Mouse (Mus musculus) liver, postnatal 0 days (tissue): ENCODE measurements around the gene Rin2. TPM values are rescaled to one million over a fixed set of nuclear protein-coding genes. Genes with fewer than 3 reads are reported as not detected.

Experiments
- ATAC-seq: fragments of 200-750 bp; cut with Nextera tagmentation; 2 replicates; pipeline ENCODE4 v1.8.0; 2017; ENCODE audit warnings: mild to moderate bottlenecking, moderate library complexity
- DNase-seq: peaks from one replicate; pipeline ENCODE4 v3.0.0-alpha.2; 2016
- H3K27ac ChIP-seq: fragments of 300-500 bp; sonication (generic); 2 replicates; pipeline ENCODE4 v1.5.1; 2014; ENCODE audit warnings: antibody characterized with exemption, moderate library complexity, mild to moderate bottlenecking, low read depth
- H3K27me3 ChIP-seq: fragments of 300-500 bp; sonication (generic); 2 replicates; pipeline ENCODE4 v1.6.1; 2014; ENCODE audit warnings: low read length, control low read depth, mixed read lengths; ENCODE audit not compliant: insufficient read depth
- H3K36me3 ChIP-seq: fragments of 300-500 bp; sonication (generic); replicated peaks from 2 replicates; pipeline ENCODE4 v1.6.1; 2014; ENCODE audit warnings: mild to moderate bottlenecking, control low read depth, low read length, moderate library complexity, mixed read lengths; ENCODE audit not compliant: insufficient read depth
- H3K4me1 ChIP-seq: fragments of 300-500 bp; sonication (generic); 2 replicates; pipeline ENCODE4 v1.6.1; 2014; ENCODE audit warnings: antibody characterized with exemption, mild to moderate bottlenecking, control low read depth; ENCODE audit not compliant: insufficient read depth
- H3K4me2 ChIP-seq: fragments of 300-500 bp; sonication (generic); 2 replicates; pipeline ENCODE4 v1.6.1; 2014; ENCODE audit warnings: low read depth, mild to moderate bottlenecking, low read length, moderate library complexity, mixed read lengths
- H3K4me3 ChIP-seq: fragments of 300-500 bp; sonication (generic); 2 replicates; pipeline ENCODE4 v1.5.1; 2014; ENCODE audit warnings: low read depth, low read length
- H3K9ac ChIP-seq: fragments of 300-500 bp; sonication (generic); replicated peaks from 2 replicates; pipeline ENCODE4 v1.6.1; 2014; ENCODE audit warnings: mild to moderate bottlenecking, moderate library complexity
- H3K9me3 ChIP-seq: fragments of 300-500 bp; sonication (generic); 2 replicates; pipeline ENCODE4 v1.6.1; 2016; ENCODE audit warnings: mild to moderate bottlenecking, control low read depth, low read length, mixed read lengths
- CTCF ChIP-seq: sonication (generic); IDR thresholded peaks from 2 replicates; pipeline ENCODE4 v1.5.1; 2016; ENCODE audit warnings: antibody characterized with exemption, low read depth
- EP300 ChIP-seq: IDR thresholded peaks from 2 replicates; pipeline ENCODE4 v1.6.1; 2016; ENCODE audit warnings: antibody characterized with exemption, low read depth, mild to moderate bottlenecking
- WGBS: fragments of 180-500 bp; shearing (Covaris S2); extraction: QIAGEN DNeasy Blood & Tissue Kit; methylation state at CpG from one replicate; pipeline ENCODE4 v1.1.7; 2014; ENCODE audit not compliant: insufficient replicate concordance; 5-methylcytosine and 5-hydroxymethylcytosine counted together
- polyA plus RNA-seq: library from polyadenylated mRNA; unstranded; fragments of >200 nt; fragmentation: Nextera tagmentation; extraction: Ambion mirVana; gene quantifications from 2 replicates; pipeline ENCODE4 v1.2.1, GENCODE M21; 2015

Gene Rin2
- polyA plus RNA-seq, 1 experiment from 2014 or later, result 5.0 TPM

- WGBS, result 40% methylated on average over 5 of the region's 5 CpGs
- Histone ChIP-seq H3K9me3 (no peaks in the 10 kb centered on the region), H3K4me2 (no peak overlapping the region), H3K36me3 (no peaks in the 10 kb centered on the region), H3K27me3 (no peaks in the 10 kb centered on the region), H3K9ac (no peak overlapping the region), H3K4me1 (peaks cover 6% of the 10 kb centered on the region), H3K27ac (peak overlapping the region; percentile 18; the same call in 1 of the 2 replicates), H3K4me3 (no peak overlapping the region)
- DNase-seq (peak; percentile 57), ATAC-seq (peak; percentile 63; the same call in 1 of the 2 replicates)
- TF ChIP-seq EP300 (no peak), CTCF (peak; percentile 76)
Measured at GRCm38 (mm10) chr2:145794318-145794954, 119.4 kb downstream of the Rin2 start.

- Histone ChIP-seq H3K4me3 (no peak overlapping the region), H3K27me3 (no peaks in the 10 kb centered on the region), H3K4me2 (no peak overlapping the region), H3K36me3 (no peaks in the 10 kb centered on the region), H3K4me1 (peaks cover 6% of the 10 kb centered on the region), H3K9me3 (no peaks in the 10 kb centered on the region), H3K27ac (no peak overlapping the region), H3K9ac (no peak overlapping the region)
- 47% methylated on average over 1 of the region's 1 CpGs for WGBS
- TF ChIP-seq EP300, result peak; percentile 26; the same call in 1 of the 2 replicates
- TF ChIP-seq CTCF, result no peak
- ATAC-seq (no peak), DNase-seq (no peak)
Measured at GRCm38 (mm10) chr2:145797851-145798250, 122.8 kb downstream of the Rin2 start.

GRCm38 (mm10) chr2:145798954-145799353, 123.9 kb downstream of the Rin2 start:
- 59% methylated on average over 3 of the region's 3 CpGs for WGBS

GRCm38 (mm10) chr2:145801322-145802052, 126.5 kb downstream of the Rin2 start:
- no peak overlapping the region for H3K4me2 ChIP-seq

More at GRCm38 (mm10) chr2:145798954-145799353, 123.9 kb downstream of the Rin2 start:
- Histone ChIP-seq H3K4me3 (no peak overlapping the region), H3K9ac (no peak overlapping the region), H3K27me3 (no peaks in the 10 kb centered on the region), H3K9me3 (no peaks in the 10 kb centered on the region), H3K27ac (no peak overlapping the region), H3K36me3 (no peaks in the 10 kb centered on the region), H3K4me2 (no peak overlapping the region), H3K4me1 (peaks cover 4% of the 10 kb centered on the region; the same call in 1 of the 2 replicates)
- DNase-seq (no peak), ATAC-seq (no peak)
- TF ChIP-seq EP300, result no peak
- TF ChIP-seq CTCF, result no peak

GRCm38 (mm10) chr2:145802626-145803025, 127.6 kb downstream of the Rin2 start:
- 66% methylated on average over 2 of the region's 2 CpGs for WGBS
- Histone ChIP-seq H3K4me3 (no peak overlapping the region), H3K9ac (no peak overlapping the region), H3K27ac (no peak overlapping the region), H3K36me3 (no peaks in the 10 kb centered on the region), H3K4me1 (no peaks in the 10 kb centered on the region), H3K27me3 (no peaks in the 10 kb centered on the region), H3K9me3 (no peaks in the 10 kb centered on the region), H3K4me2 (no peak overlapping the region)
- DNase-seq, result no peak
- ATAC-seq, result no peak
- TF ChIP-seq EP300 (no peak), CTCF (no peak)

More at GRCm38 (mm10) chr2:145801322-145802052, 126.5 kb downstream of the Rin2 start:
- DNase-seq, result no peak
- WGBS, result 75% methylated on average over 9 of the region's 9 CpGs
- Histone ChIP-seq H3K4me1 (no peaks in the 10 kb centered on the region), H3K27me3 (no peaks in the 10 kb centered on the region), H3K4me3 (no peak overlapping the region), H3K9ac (no peak overlapping the region), H3K9me3 (no peaks in the 10 kb centered on the region), H3K36me3 (no peaks in the 10 kb centered on the region), H3K27ac (no peak overlapping the region)
- TF ChIP-seq EP300, result no peak
- TF ChIP-seq CTCF, result no peak
- ATAC-seq, result no peak

- no peak overlapping the region for H3K27ac ChIP-seq
- no peak for ATAC-seq
Measured at GRCm38 (mm10) chr2:145803822-145804342, 128.9 kb downstream of the Rin2 start.

More at GRCm38 (mm10) chr2:145803822-145804342, 128.9 kb downstream of the Rin2 start:
- no peaks in the 10 kb centered on the region for H3K36me3 ChIP-seq
- H3K9ac ChIP-seq, result no peak overlapping the region
- H3K4me2 ChIP-seq, result no peak overlapping the region
- no peak for DNase-seq
- TF ChIP-seq EP300 (no peak), CTCF (no peak)
- no peaks in the 10 kb centered on the region for H3K4me1 ChIP-seq
- H3K4me3 ChIP-seq, result no peak overlapping the region
- H3K9me3 ChIP-seq, result no peaks in the 10 kb centered on the region
- H3K27me3 ChIP-seq, result no peaks in the 10 kb centered on the region
- WGBS, result 81% methylated on average over 10 of the region's 10 CpGs
